Mouse (Mus musculus) layer of hippocampus, postnatal 14 days (tissue): ENCODE data around the gene Endod1. TPM values are rescaled to one million over a fixed set of nuclear protein-coding genes. Genes with fewer than 3 reads are reported as not detected.
A peak's percentile ranks its signal among the peaks of the same experiment; 100 is the strongest.

Experiments
- DNase-seq, 2 experiments: peaks; one replicate each; pipeline ENCODE4 v3.0.0; 2021 to 2022; ENCODE audit warnings: low spot score in 2 of 2, mixed read lengths in 1 of 2
- long read RNA-seq, 2 experiments: library from polyadenylated mRNA; stranded (forward); transcript quantifications; one replicate each; pipeline ENCODE4 v2.0.0; 2021
- total RNA-seq, 2 experiments: library from RNA; stranded (reverse); gene quantifications; 2 replicates each; pipeline ENCODE4 v1.2.3; 2021

The Endod1 gene
- total RNA-seq, result 10 to 100 TPM; 47.3 to 49.6 TPM
- long read RNA-seq, experiment 1, full-length matches to known transcripts, result 36 of 43 reads
- long read RNA-seq, experiment 1, partial matches to known transcripts, result 2 of 43 reads
- long read RNA-seq, experiment 1, other reads (novel, unspliced or antisense), result 5 of 43 reads
- long read RNA-seq, experiment 2, full-length matches to known transcripts, result 38 of 42 reads
- long read RNA-seq, experiment 2, partial matches to known transcripts, result 0 of 42 reads
- long read RNA-seq, experiment 2, other reads (novel, unspliced or antisense), result 4 of 42 reads

GRCm38 (mm10) chr9:14381353-14382055, at the start of gene Endod1:
Endod1 (minus strand) TSS chr9:14381507.
- no peak for DNase-seq

GRCm38 (mm10) chr9:14409153-14409552, 27.8 kb upstream of the Endod1 start:
- no peak for DNase-seq

GRCm38 (mm10) chr9:14408044-14408443, 26.7 kb upstream of the Endod1 start:
- no peak for DNase-seq

GRCm38 (mm10) chr9:14406056-14406455, 24.7 kb upstream of the Endod1 start:
- DNase-seq, result no peak

GRCm38 (mm10) chr9:14402099-14402498, 20.8 kb upstream of the Endod1 start:
- no peak for DNase-seq

GRCm38 (mm10) chr9:14400392-14400791, 19.1 kb upstream of the Endod1 start:
- DNase-seq, result no peak

- DNase-seq, result no peak
These were observed 17.6 kb upstream of the Endod1 start for GRCm38 (mm10) chr9:14398946-14399345.

- DNase-seq, result no peak
These were observed 16.8 kb upstream of the Endod1 start for GRCm38 (mm10) chr9:14398084-14398483.

- DNase-seq, result no peak
These were observed 16.1 kb upstream of the Endod1 start for GRCm38 (mm10) chr9:14397449-14397819.

GRCm38 (mm10) chr9:14396819-14397448, 15.6 kb upstream of the Endod1 start:
- no peak for DNase-seq

- no peak for DNase-seq
These were observed 14.8 kb upstream of the Endod1 start for GRCm38 (mm10) chr9:14396096-14396495.

GRCm38 (mm10) chr9:14394956-14395561, 13.8 kb upstream of the Endod1 start:
- DNase-seq, result no peak

- DNase-seq, result no peak
These were observed 10.6 kb upstream of the Endod1 start for GRCm38 (mm10) chr9:14391841-14392318.

- no peak for DNase-seq
These were observed 10.0 kb upstream of the Endod1 start for GRCm38 (mm10) chr9:14391286-14391685.

- DNase-seq, result no peak
These were observed 9.0 kb upstream of the Endod1 start for GRCm38 (mm10) chr9:14390278-14390677.

GRCm38 (mm10) chr9:14389050-14389621, 7.8 kb upstream of the Endod1 start:
- DNase-seq, result peak in 1 of 2 experiments; percentile 22

- no peak for DNase-seq
These were observed 6.7 kb upstream of the Endod1 start for GRCm38 (mm10) chr9:14388001-14388400.

- no peak for DNase-seq
These were observed 5.5 kb upstream of the Endod1 start for GRCm38 (mm10) chr9:14386831-14387230.

- DNase-seq, result no peak
These were observed 4.4 kb upstream of the Endod1 start for GRCm38 (mm10) chr9:14385665-14386064.

GRCm38 (mm10) chr9:14383186-14383920, 2.0 kb upstream of the Endod1 start:
- no peak for DNase-seq
